Mouse (Mus musculus): ENCODE data around the gene Tmem217. TPM values are rescaled to one million over a fixed set of nuclear protein-coding genes. Genes with fewer than 3 reads are reported as not detected.

Gene Tmem217
- polyA plus RNA-seq, 1 experiment from 2014 or later, result 0.65 TPM

DNA sequence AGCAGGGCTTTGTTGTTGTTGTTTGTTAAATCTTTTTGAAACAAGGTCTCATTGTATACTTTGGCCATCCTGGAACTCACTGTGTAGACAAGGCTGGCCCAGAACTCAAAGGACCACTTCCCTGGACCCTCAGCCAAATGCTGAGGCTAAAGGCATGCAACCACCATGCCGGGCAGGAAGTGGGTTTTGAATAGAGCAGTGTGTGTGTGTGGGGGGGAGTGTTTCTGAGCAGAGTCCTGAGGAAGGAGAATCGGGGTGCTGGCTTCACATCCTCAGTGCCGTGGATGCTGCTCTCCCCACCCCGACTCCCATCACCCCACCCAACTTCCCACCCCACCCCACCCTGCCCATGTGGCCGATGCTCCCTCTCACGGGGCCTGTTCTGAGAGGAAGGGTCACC, 33.3 kb upstream of the Tmem217 start:
- no peak for ATAC-seq (ENCODE audit: insufficient number of reproducible peaks, insufficient read depth, low FRiP score, low read depth)
- Histone ChIP-seq H3K27me3 (ENCODE audit: control insufficient read depth, insufficient read depth, low read length) (no peaks in the 10 kb centered on the region), H3K4me3 (ENCODE audit: low read depth, low read length) (no peak overlapping the region), H3K4me2 (replicated peaks; ENCODE audit: low read depth, low read length) (no peak overlapping the region), H3K9ac (replicated peaks; ENCODE audit: low read depth, low read length) (no peak overlapping the region), H3K9me3 (ENCODE audit: control insufficient read depth, low read depth, low read length) (no peaks in the 10 kb centered on the region), H3K36me3 (ENCODE audit: control insufficient read depth, insufficient read depth, low read length) (no peaks in the 10 kb centered on the region; the same call in 1 of the 2 replicates), H3K27ac (ENCODE audit: low read length) (no peak overlapping the region), H3K4me1 (ENCODE audit: control insufficient read depth, insufficient read depth, low read length) (no peaks in the 10 kb centered on the region)
- 93% methylated on average over 6 of the region's 6 CpGs for WGBS

DNA sequence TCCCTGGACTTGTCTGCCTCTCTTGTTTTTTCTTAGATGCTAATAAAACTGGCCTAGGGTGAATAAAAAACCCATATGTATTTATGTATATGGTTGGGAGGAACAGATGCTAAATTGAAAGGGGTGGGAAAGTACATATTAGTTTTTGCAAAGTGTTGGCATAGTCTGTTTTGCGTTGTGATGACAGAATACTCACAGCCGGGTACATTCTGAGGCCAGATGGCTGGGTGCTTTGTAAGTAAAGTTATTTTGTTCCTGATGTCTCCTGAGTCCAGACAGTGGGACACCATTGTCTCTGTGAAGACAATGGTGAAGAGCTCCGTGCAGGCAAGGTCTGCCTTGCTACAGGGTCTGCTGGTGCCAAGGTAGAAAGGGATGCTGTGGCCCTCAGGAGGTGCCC, 32.6 kb upstream of the Tmem217 start:
- WGBS, result 86% methylated on average over 3 of the region's 3 CpGs
- Histone ChIP-seq H3K36me3 (ENCODE audit: control insufficient read depth, insufficient read depth, low read length) (peaks cover 1% of the 10 kb centered on the region; the same call in 1 of the 2 replicates), H3K9me3 (ENCODE audit: control insufficient read depth, low read depth, low read length) (no peaks in the 10 kb centered on the region), H3K4me1 (ENCODE audit: control insufficient read depth, insufficient read depth, low read length) (no peaks in the 10 kb centered on the region), H3K4me2 (replicated peaks; ENCODE audit: low read depth, low read length) (no peak overlapping the region), H3K9ac (replicated peaks; ENCODE audit: low read depth, low read length) (no peak overlapping the region), H3K27ac (ENCODE audit: low read length) (no peak overlapping the region), H3K4me3 (ENCODE audit: low read depth, low read length) (no peak overlapping the region), H3K27me3 (ENCODE audit: control insufficient read depth, insufficient read depth, low read length) (no peaks in the 10 kb centered on the region)
- ATAC-seq (ENCODE audit: insufficient number of reproducible peaks, insufficient read depth, low FRiP score, low read depth), result no peak

DNA sequence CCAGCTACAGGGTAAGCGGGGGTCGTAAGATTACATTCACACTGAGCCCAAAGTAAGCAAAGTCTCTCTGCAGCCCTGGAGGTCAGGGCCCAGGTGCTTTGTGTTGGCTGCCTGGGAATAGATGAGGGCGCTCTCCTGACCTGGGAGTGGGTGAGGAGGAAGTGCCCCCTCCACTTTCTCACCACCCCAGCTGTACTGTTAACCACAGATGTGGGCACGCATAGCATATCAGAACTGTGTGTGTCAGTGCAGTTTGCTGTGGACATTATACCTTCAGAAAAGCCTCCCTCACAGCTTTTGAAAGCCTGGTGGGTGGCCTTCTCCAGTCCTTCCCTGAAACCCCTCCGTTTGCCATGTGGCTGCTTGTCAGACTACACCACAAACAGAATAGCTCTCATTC, 32.1 kb upstream of the Tmem217 start:
- no peak for ATAC-seq (ENCODE audit: insufficient number of reproducible peaks, insufficient read depth, low FRiP score, low read depth)
- H3K4me1 ChIP-seq (ENCODE audit: control insufficient read depth, insufficient read depth, low read length), result no peaks in the 10 kb centered on the region
- H3K27me3 ChIP-seq (ENCODE audit: control insufficient read depth, insufficient read depth, low read length), result no peaks in the 10 kb centered on the region
- H3K9me3 ChIP-seq (ENCODE audit: control insufficient read depth, low read depth, low read length), result no peaks in the 10 kb centered on the region
- H3K9ac ChIP-seq (replicated peaks; ENCODE audit: low read depth, low read length), result no peak overlapping the region
- peaks cover 6% of the 10 kb centered on the region for H3K36me3 ChIP-seq (ENCODE audit: control insufficient read depth, insufficient read depth, low read length)
- 56% methylated on average over 5 of the region's 5 CpGs for WGBS
- H3K4me3 ChIP-seq (ENCODE audit: low read depth, low read length), result no peak overlapping the region
- no peak overlapping the region for H3K27ac ChIP-seq (ENCODE audit: low read length)
- no peak overlapping the region for H3K4me2 ChIP-seq (replicated peaks; ENCODE audit: low read depth, low read length)

DNA sequence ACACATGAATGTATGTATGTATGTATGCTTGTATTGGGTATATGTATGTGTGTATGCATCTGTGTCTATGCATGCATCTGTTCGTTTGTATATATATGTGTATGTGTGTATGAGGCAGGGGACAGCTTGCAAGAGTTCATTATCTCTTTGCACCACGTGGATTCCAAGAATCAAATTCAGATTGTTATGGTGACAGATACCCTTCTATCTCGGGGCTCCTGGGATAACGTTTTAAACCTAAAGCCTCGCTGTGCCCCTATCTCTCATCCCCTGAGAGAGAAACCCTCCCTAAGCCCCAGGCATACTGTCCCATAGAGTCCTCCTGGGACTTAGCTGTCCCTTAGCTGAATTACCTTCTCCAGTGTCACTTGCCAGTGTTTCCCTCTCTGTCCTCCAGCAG, 31.4 kb upstream of the Tmem217 start:
- no peak overlapping the region for H3K4me2 ChIP-seq (replicated peaks; ENCODE audit: low read depth, low read length)
- no peak overlapping the region for H3K27ac ChIP-seq (ENCODE audit: low read length)
- 85% methylated on average over 5 of the region's 5 CpGs for WGBS
- no peaks in the 10 kb centered on the region for H3K4me1 ChIP-seq (ENCODE audit: control insufficient read depth, insufficient read depth, low read length)
- H3K4me3 ChIP-seq (ENCODE audit: low read depth, low read length), result no peak overlapping the region
- H3K9ac ChIP-seq (replicated peaks; ENCODE audit: low read depth, low read length), result no peak overlapping the region
- peaks cover 7% of the 10 kb centered on the region for H3K36me3 ChIP-seq (ENCODE audit: control insufficient read depth, insufficient read depth, low read length)
- no peaks in the 10 kb centered on the region for H3K9me3 ChIP-seq (ENCODE audit: control insufficient read depth, low read depth, low read length)
- H3K27me3 ChIP-seq (ENCODE audit: control insufficient read depth, insufficient read depth, low read length), result no peaks in the 10 kb centered on the region
- ATAC-seq (ENCODE audit: insufficient number of reproducible peaks, insufficient read depth, low FRiP score, low read depth), result no peak

DNA sequence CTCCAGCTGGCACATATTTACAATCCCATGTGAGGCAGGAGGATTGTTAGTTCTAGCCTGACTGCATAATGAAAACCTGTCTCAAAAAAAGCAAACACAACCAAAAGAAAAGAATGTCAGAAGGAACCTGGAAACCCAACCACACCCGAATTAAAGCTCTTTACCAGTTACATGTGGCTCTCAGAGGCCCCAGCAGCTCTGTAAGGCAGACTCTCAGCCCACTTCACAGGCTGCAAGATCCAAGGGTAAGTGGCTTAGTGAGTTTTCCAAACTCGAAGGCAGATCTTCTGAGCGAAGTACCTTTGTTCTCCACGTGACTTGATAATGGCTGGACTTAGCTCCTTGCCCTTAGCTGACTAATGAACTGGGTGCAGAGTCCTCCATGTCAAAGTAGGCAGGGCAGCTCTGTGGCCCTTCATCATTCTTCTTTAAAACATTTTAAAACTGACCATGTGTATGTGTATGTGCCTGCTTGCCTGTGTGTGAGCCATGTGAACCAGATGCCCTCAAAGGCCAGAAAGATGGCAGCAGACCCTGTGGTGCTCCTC, 27.5 kb upstream of the Tmem217 start:
- Histone ChIP-seq H3K9ac (replicated peaks; ENCODE audit: low read depth, low read length) (no peak overlapping the region), H3K4me1 (ENCODE audit: control insufficient read depth, insufficient read depth, low read length) (no peaks in the 10 kb centered on the region), H3K27ac (ENCODE audit: low read length) (no peak overlapping the region), H3K4me3 (ENCODE audit: low read depth, low read length) (no peak overlapping the region), H3K9me3 (ENCODE audit: control insufficient read depth, low read depth, low read length) (no peaks in the 10 kb centered on the region), H3K27me3 (ENCODE audit: control insufficient read depth, insufficient read depth, low read length) (no peaks in the 10 kb centered on the region), H3K4me2 (replicated peaks; ENCODE audit: low read depth, low read length) (no peak overlapping the region), H3K36me3 (ENCODE audit: control insufficient read depth, insufficient read depth, low read length) (peaks cover 31% of the 10 kb centered on the region)
- WGBS, result 75% methylated on average over 4 of the region's 4 CpGs
- ATAC-seq (ENCODE audit: insufficient number of reproducible peaks, insufficient read depth, low FRiP score, low read depth), result no peak

DNA sequence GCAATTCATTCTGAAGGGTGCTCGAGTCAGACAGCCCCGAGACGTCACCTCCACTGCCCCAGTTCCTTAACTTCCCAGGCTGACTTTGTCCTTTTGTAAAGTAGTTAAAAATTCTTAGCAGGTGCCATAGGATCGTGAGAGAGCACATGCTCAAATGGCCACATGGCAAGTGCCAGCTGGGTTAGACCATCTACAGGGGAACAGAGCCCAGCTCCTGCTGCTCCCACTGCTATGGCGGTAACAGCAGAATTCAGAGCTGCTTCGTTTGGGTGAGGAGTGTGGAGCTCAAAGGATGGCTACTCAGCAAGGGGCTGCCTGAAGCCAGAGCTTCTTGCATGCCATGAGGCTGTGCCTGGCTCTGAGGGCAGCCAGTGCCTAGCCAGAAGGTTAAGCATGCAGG, 17.6 kb upstream of the Tmem217 start:
- Histone ChIP-seq H3K27me3 (ENCODE audit: control insufficient read depth, insufficient read depth, low read length) (no peaks in the 10 kb centered on the region), H3K4me1 (ENCODE audit: control insufficient read depth, insufficient read depth, low read length) (no peaks in the 10 kb centered on the region), H3K4me2 (replicated peaks; ENCODE audit: low read depth, low read length) (no peak overlapping the region), H3K36me3 (ENCODE audit: control insufficient read depth, insufficient read depth, low read length) (peaks cover 41% of the 10 kb centered on the region), H3K9me3 (ENCODE audit: control insufficient read depth, low read depth, low read length) (no peaks in the 10 kb centered on the region), H3K4me3 (ENCODE audit: low read depth, low read length) (no peak overlapping the region), H3K27ac (ENCODE audit: low read length) (no peak overlapping the region), H3K9ac (replicated peaks; ENCODE audit: low read depth, low read length) (no peak overlapping the region)
- 87% methylated on average over 6 of the region's 6 CpGs for WGBS
- ATAC-seq (ENCODE audit: insufficient number of reproducible peaks, insufficient read depth, low FRiP score, low read depth), result no peak

DNA sequence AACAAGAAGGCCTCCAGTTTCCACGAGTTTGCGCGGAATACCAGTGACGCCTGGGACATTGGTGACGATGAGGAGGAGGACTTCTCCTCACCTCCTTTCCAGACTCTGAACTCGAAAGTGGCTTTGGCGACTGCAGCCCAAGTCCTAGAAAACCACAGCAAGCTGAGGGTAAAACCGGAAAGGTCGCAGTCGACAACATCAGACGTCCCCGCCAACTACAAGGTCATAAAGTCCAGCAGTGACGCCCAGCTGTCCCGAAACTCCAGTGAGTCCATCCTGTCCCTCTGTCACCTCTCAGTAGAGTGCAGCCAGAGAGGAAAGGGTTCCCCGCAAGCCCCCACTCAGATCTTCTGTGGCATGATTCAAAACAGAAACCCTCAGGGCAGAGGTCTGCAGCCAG, 16.2 kb upstream of the Tmem217 start:
- no peaks in the 10 kb centered on the region for H3K9me3 ChIP-seq (ENCODE audit: control insufficient read depth, low read depth, low read length)
- no peak for ATAC-seq (ENCODE audit: insufficient number of reproducible peaks, insufficient read depth, low FRiP score, low read depth)
- no peak overlapping the region for H3K9ac ChIP-seq (replicated peaks; ENCODE audit: low read depth, low read length)
- no peak overlapping the region for H3K27ac ChIP-seq (ENCODE audit: low read length)
- no peaks in the 10 kb centered on the region for H3K4me1 ChIP-seq (ENCODE audit: control insufficient read depth, insufficient read depth, low read length)
- no peaks in the 10 kb centered on the region for H3K27me3 ChIP-seq (ENCODE audit: control insufficient read depth, insufficient read depth, low read length)
- WGBS, result 89% methylated on average over 15 of the region's 15 CpGs
- H3K4me2 ChIP-seq (replicated peaks; ENCODE audit: low read depth, low read length), result no peak overlapping the region
- no peak overlapping the region for H3K4me3 ChIP-seq (ENCODE audit: low read depth, low read length)
- peaks cover 41% of the 10 kb centered on the region for H3K36me3 ChIP-seq (ENCODE audit: control insufficient read depth, insufficient read depth, low read length)

DNA sequence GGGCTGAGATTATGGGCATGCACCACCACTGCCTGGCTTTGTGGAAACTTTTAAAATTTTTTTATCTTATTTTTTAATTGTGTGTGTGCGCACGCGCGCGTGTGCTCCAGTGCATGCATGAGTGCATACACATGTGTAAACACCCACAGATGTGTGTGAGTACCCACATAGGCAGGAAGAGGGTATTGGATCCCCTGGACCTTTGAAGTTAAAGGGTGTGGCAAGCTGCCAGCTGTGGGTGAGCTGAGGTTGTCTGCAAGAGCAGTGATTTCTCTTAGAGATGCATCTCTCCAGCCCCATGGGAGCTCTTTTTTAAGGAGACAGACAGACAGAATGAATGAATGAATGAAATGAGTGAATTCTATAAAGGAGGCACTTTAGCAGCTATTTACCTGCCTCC, 13.3 kb upstream of the Tmem217 start:
- H3K27me3 ChIP-seq (ENCODE audit: control insufficient read depth, insufficient read depth, low read length), result no peaks in the 10 kb centered on the region
- no peak overlapping the region for H3K4me3 ChIP-seq (ENCODE audit: low read depth, low read length)
- H3K9ac ChIP-seq (replicated peaks; ENCODE audit: low read depth, low read length), result no peak overlapping the region
- H3K27ac ChIP-seq (ENCODE audit: low read length), result no peak overlapping the region
- H3K36me3 ChIP-seq (ENCODE audit: control insufficient read depth, insufficient read depth, low read length), result peaks cover 21% of the 10 kb centered on the region; the same call in 1 of the 2 replicates
- H3K4me2 ChIP-seq (replicated peaks; ENCODE audit: low read depth, low read length), result no peak overlapping the region
- H3K9me3 ChIP-seq (ENCODE audit: control insufficient read depth, low read depth, low read length), result no peaks in the 10 kb centered on the region
- no peak for ATAC-seq (ENCODE audit: insufficient number of reproducible peaks, insufficient read depth, low FRiP score, low read depth)
- H3K4me1 ChIP-seq (ENCODE audit: control insufficient read depth, insufficient read depth, low read length), result no peaks in the 10 kb centered on the region
- 98% methylated on average over 5 of the region's 5 CpGs for WGBS

DNA sequence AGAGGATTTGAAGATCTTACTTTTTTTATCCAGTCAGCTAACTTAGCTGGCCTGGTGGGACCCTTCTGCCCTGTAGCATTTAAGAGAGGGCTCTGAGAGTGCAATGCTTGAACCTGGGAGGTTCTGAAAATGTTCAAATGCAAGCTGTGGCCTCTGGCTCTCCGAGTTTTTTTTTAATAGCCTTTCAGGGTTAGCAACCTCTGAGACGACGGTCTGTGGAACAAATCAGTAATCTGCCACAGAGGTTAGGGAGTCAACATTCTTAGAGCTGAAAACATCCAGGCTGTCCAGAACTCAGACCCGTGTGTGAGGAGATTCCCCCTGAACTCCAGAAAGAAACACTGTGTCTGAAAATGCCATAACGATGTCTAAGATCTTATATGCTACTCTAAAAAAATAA, 6.3 kb upstream of the Tmem217 start:
- no peaks in the 10 kb centered on the region for H3K9me3 ChIP-seq (ENCODE audit: control insufficient read depth, low read depth, low read length)
- no peaks in the 10 kb centered on the region for H3K27me3 ChIP-seq (ENCODE audit: control insufficient read depth, insufficient read depth, low read length)
- H3K27ac ChIP-seq (ENCODE audit: low read length), result no peak overlapping the region
- ATAC-seq (ENCODE audit: insufficient number of reproducible peaks, insufficient read depth, low FRiP score, low read depth), result no peak
- H3K9ac ChIP-seq (replicated peaks; ENCODE audit: low read depth, low read length), result no peak overlapping the region
- H3K4me3 ChIP-seq (ENCODE audit: low read depth, low read length), result no peak overlapping the region
- no peak overlapping the region for H3K4me2 ChIP-seq (replicated peaks; ENCODE audit: low read depth, low read length)
- 50% methylated on average over 5 of the region's 5 CpGs for WGBS
- peaks cover 11% of the 10 kb centered on the region for H3K4me1 ChIP-seq (ENCODE audit: control insufficient read depth, insufficient read depth, low read length)
- H3K36me3 ChIP-seq (ENCODE audit: control insufficient read depth, insufficient read depth, low read length), result no peaks in the 10 kb centered on the region; the same call in 1 of the 2 replicates
